In the genomic region with DNA sequence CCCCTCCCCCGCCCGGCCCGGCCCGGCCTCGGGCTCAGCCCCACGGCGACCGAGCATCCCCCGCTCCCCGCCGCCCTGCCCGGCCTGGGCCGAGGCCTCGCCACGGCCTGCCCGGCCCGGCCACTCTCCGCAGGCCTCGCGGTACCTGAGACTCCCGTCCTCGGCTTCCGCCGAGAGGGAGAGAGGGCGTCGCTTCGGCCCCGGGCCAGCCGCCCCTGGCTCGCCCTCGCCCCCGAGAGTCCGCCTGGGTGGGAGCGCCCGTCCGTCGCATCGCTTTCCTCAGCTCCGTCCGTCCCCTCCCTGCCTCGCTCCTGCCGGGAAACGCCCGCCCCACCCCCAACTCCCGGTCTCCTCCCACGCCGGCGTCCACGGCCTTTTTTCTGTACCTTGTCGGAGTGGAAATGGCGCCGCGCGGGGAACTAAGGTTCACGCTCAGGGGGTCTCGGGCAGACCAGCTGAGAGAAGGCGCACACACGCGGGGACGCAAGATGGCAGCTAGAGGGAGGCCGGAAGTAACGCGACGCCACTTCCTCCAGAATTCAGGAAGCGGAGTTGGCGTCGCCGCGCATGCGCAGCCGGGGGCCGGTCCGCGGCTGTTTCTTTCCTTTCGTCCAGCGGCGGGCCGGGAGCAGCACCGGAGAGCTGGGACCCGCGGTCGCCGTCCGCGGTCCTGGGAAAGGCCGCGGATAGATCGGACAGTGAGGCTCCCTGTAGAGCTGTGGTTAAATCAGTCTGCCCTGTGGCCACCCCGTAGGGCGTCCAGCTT, we compare ENCODE assay signal across 8 mouse cellular contexts. TPM values are rescaled to one million over a fixed set of nuclear protein-coding genes. Genes with fewer than 3 reads are reported as not detected.
A peak's percentile ranks its signal among the peaks of the same experiment; 100 is the strongest.
DNase-seq lines count a peak whose midpoint lies in the region; ATAC-seq and TF ChIP-seq lines count a peak whose summit lies in the region.

A gene (minus strand): TSS at position 527 of the 766 bp plus-strand sequence.

- no peaks in the 10 kb centered on the region for H3K27me3 ChIP-seq in CH12.LX (replicated peaks)
- H3K27me3 ChIP-seq in forebrain, embryonic 11.5 days (ENCODE audit: control insufficient read depth, insufficient read depth, low read length), result no peaks in the 10 kb centered on the region
- H3K27me3 ChIP-seq in heart, embryonic 16.5 days (ENCODE audit: control insufficient read depth, insufficient read depth, low read length), result no peaks in the 10 kb centered on the region
- no peaks in the 10 kb centered on the region for H3K27me3 ChIP-seq in liver, embryonic 15.5 days
- H3K27me3 ChIP-seq in neural tube, embryonic 12.5 days (replicated peaks), result no peaks in the 10 kb centered on the region

- H3K9me3 ChIP-seq in CH12.LX (replicated peaks; ENCODE audit: low read length), result no peaks in the 10 kb centered on the region
- no peaks in the 10 kb centered on the region for H3K9me3 ChIP-seq in forebrain, embryonic 11.5 days (ENCODE audit: control insufficient read depth, low read length)
- no peaks in the 10 kb centered on the region for H3K9me3 ChIP-seq in heart, embryonic 16.5 days (replicated peaks; ENCODE audit: control insufficient read depth, low read length)
- H3K9me3 ChIP-seq in liver, embryonic 15.5 days (replicated peaks), result no peaks in the 10 kb centered on the region
- H3K9me3 ChIP-seq in neural tube, embryonic 12.5 days, result no peaks in the 10 kb centered on the region

- TF ChIP-seq RAD21 in CH12.LX (IDR thresholded peaks at IDR 0.05; ENCODE audit: low read depth, low read length), result no peak

- H3K79me2 ChIP-seq in CH12.LX (replicated peaks; ENCODE audit: control insufficient read depth, extremely low read depth, insufficient read depth, poor library complexity, severe bottlenecking), result peaks cover 50% of the 10 kb centered on the region

- peak within 1 kb of the TSS; percentile 61 for H3K27ac ChIP-seq in CH12.LX (ENCODE audit: insufficient read depth, low read depth)
- peak within 1 kb of the TSS; percentile 84 for H3K27ac ChIP-seq in forebrain, embryonic 11.5 days (ENCODE audit: low read depth, low read length)
- peak within 1 kb of the TSS; percentile 90 for H3K27ac ChIP-seq in heart, embryonic 16.5 days (ENCODE audit: low read length)
- H3K27ac ChIP-seq in liver, embryonic 15.5 days (replicated peaks), result peak within 1 kb of the TSS; percentile 87
- peak within 1 kb of the TSS; percentile 67 for H3K27ac ChIP-seq in neural tube, embryonic 12.5 days

- TF ChIP-seq EP300 in CH12.LX (IDR thresholded peaks at IDR 0.05; ENCODE audit: low read length), result no peak

- H3K36me3 ChIP-seq in CH12.LX (replicated peaks in 1 of 2; ENCODE audit: control insufficient read depth in 1 of 2, insufficient read depth in 1 of 2, low read length in 1 of 2), result peaks cover 23 to 40% of the 10 kb centered on the region in 2 experiments
- peaks cover 9% of the 10 kb centered on the region; the same call in 1 of the 2 replicates for H3K36me3 ChIP-seq in forebrain, embryonic 11.5 days (ENCODE audit: control insufficient read depth, insufficient read depth, low read length)
- H3K36me3 ChIP-seq in heart, embryonic 16.5 days (ENCODE audit: control insufficient read depth, insufficient read depth), result peaks cover 17% of the 10 kb centered on the region
- peaks cover 26% of the 10 kb centered on the region for H3K36me3 ChIP-seq in liver, embryonic 15.5 days (replicated peaks)
- peaks cover 23% of the 10 kb centered on the region for H3K36me3 ChIP-seq in neural tube, embryonic 12.5 days

- H3K4me1 ChIP-seq in CH12.LX (ENCODE audit: control insufficient read depth in 1 of 2, insufficient read depth in 2 of 2), result peaks cover 3 to 23% of the 10 kb centered on the region in 2 experiments; a peak in 3 of 4 replicates
- H3K4me1 ChIP-seq in forebrain, embryonic 11.5 days (replicated peaks; ENCODE audit: control insufficient read depth, insufficient read depth, low read length), result peaks cover 10% of the 10 kb centered on the region; the same call in 1 of the 2 replicates
- peaks cover 19% of the 10 kb centered on the region for H3K4me1 ChIP-seq in heart, embryonic 16.5 days (ENCODE audit: control insufficient read depth, insufficient read depth, low read length)
- H3K4me1 ChIP-seq in liver, embryonic 15.5 days (replicated peaks), result peaks cover 17% of the 10 kb centered on the region
- H3K4me1 ChIP-seq in neural tube, embryonic 12.5 days, result peaks cover 12% of the 10 kb centered on the region

- ATAC-seq in forebrain, embryonic 11.5 days (replicated peaks; ENCODE audit: low FRiP score), result peak; percentile 92
- peak; percentile 92 for ATAC-seq in heart, embryonic 16.5 days (replicated peaks; ENCODE audit: extremely low read depth, insufficient read depth, low FRiP score)
- ATAC-seq in liver, embryonic 15.5 days (ENCODE audit: insufficient read depth), result peak; percentile 90
- ATAC-seq in neural tube, embryonic 12.5 days (ENCODE audit: low FRiP score, low read depth), result peak; percentile 93

- peak within 1 kb of the TSS; percentile 100 for H3K9ac ChIP-seq in CH12.LX (ENCODE audit: insufficient read depth, low read depth)
- peak within 1 kb of the TSS; percentile 83 for H3K9ac ChIP-seq in forebrain, embryonic 11.5 days (ENCODE audit: low read length)
- H3K9ac ChIP-seq in heart, embryonic 16.5 days (ENCODE audit: low read length), result peak within 1 kb of the TSS; percentile 99
- peak within 1 kb of the TSS; percentile 96 for H3K9ac ChIP-seq in liver, embryonic 15.5 days
- peak within 1 kb of the TSS; percentile 94 for H3K9ac ChIP-seq in neural tube, embryonic 12.5 days

- H3K4me2 ChIP-seq in CH12.LX (ENCODE audit: insufficient read depth, low read depth, poor library complexity, severe bottlenecking), result peak within 1 kb of the TSS; percentile 99
- peak within 1 kb of the TSS; percentile 73 for H3K4me2 ChIP-seq in forebrain, embryonic 11.5 days (ENCODE audit: low read depth, low read length, severe bottlenecking)
- peak within 1 kb of the TSS; percentile 94 for H3K4me2 ChIP-seq in heart, embryonic 16.5 days (ENCODE audit: low read depth, low read length)
- peak within 1 kb of the TSS; percentile 70 for H3K4me2 ChIP-seq in liver, embryonic 15.5 days
- H3K4me2 ChIP-seq in neural tube, embryonic 12.5 days (replicated peaks), result peak within 1 kb of the TSS; percentile 73

- under 1% methylated on average over 82 of the region's 90 CpGs for WGBS in forebrain, embryonic 11.5 days
- under 1% methylated on average over 79 of the region's 90 CpGs for WGBS in heart, embryonic 16.5 days
- under 1% methylated on average over 90 of the region's 90 CpGs for WGBS in liver, embryonic 15.5 days (ENCODE audit: insufficient replicate concordance)
- under 1% methylated on average over 77 of the region's 90 CpGs for WGBS in neural tube, embryonic 12.5 days

- DNase-seq in CH12.LX (ENCODE audit: extremely low read depth), result peak; percentile 93
- DNase-seq in c-Kit-positive CD71-positive TER-119-negative erythroid progenitor cells, embryonic 14.5 days (ENCODE audit: low read depth), result peak; percentile 87
- DNase-seq in forebrain, embryonic 11.5 days (ENCODE audit: low spot score), result peak; percentile 97
- DNase-seq in kidney, postnatal 36 days, result peak; percentile 96 to 97
- peak; percentile 91 for DNase-seq in telencephalon, adult 2 months (ENCODE audit: low read depth, low spot score)

- no peak for TF ChIP-seq CTCF in CH12.LX (conservative IDR thresholded peaks at IDR 0.05 in 1 of 2, IDR thresholded peaks at IDR 0.05 in 1 of 2; ENCODE audit: low read depth in 2 of 2, low read length in 2 of 2)

- TF ChIP-seq POLR2A in CH12.LX (IDR thresholded peaks at IDR 0.05; ENCODE audit: low read depth, low read length), result peak; percentile 93

- peak within 1 kb of the TSS; percentile 74 to 99 (median 94) for H3K4me3 ChIP-seq in CH12.LX (replicated peaks in 1 of 3; ENCODE audit: low read depth in 2 of 3, low read length in 2 of 3, poor library complexity in 1 of 3)
- peak within 1 kb of the TSS; percentile 99 for H3K4me3 ChIP-seq in forebrain, embryonic 11.5 days (ENCODE audit: low read depth, low read length)
- peak within 1 kb of the TSS; percentile 84 for H3K4me3 ChIP-seq in heart, embryonic 16.5 days (ENCODE audit: low read length)
- H3K4me3 ChIP-seq in liver, embryonic 15.5 days (replicated peaks), result peak within 1 kb of the TSS; percentile 97
- H3K4me3 ChIP-seq in neural tube, embryonic 12.5 days, result peak within 1 kb of the TSS; percentile 85

- dilution Hi-C loops in CH12.LX (cut with MboI; ENCODE audit: extremely low pct_ligation_motif_present, extremely low pct_unique_long_range_greater_than_20kb, low sequenced_read_pairs), result no loop called here

- in situ Hi-C loops in CH12.LX (cut with MboI; ENCODE audit: low pct_ligation_motif_present, low pct_unique_long_range_greater_than_20kb, low sequenced_read_pairs), result no loop called here

TF ChIP-seq in CH12.LX, 34 proteins besides CTCF, POLR2A, EP300 and RAD21 (continues in another document):
- TF ChIP-seq TCF12 (IDR thresholded peaks at IDR 0.05; ENCODE audit: low read depth, low read length) (peak; percentile 93), HCFC1 (IDR thresholded peaks at IDR 0.05; ENCODE audit: low read depth, low read length) (peak; percentile 81), MAX (IDR thresholded peaks at IDR 0.05; ENCODE audit: low read length) (peak; percentile 71; the same call in 1 of the 2 replicates), ELF1 (IDR thresholded peaks at IDR 0.05; ENCODE audit: low read depth, low read length) (peak; percentile 94), ZMIZ1 (IDR thresholded peaks at IDR 0.05; ENCODE audit: low read depth, low read length) (peak; percentile 46; the same call in 1 of the 2 replicates), MYC (IDR thresholded peaks at IDR 0.05; ENCODE audit: low read depth, low read length) (peak; percentile 64; the same call in 1 of the 2 replicates), NRF1 (IDR thresholded peaks at IDR 0.05; ENCODE audit: low read depth, low read length) (peak; percentile 90), TBP (conservative IDR thresholded peaks at IDR 0.05; ENCODE audit: low read depth, low read length) (peak; percentile 52; the same call in 1 of the 2 replicates), JUND (conservative IDR thresholded peaks at IDR 0.05; ENCODE audit: low read depth, low read length) (no peak), CHD2 (IDR thresholded peaks at IDR 0.05; ENCODE audit: low read length) (0 out of 2 replicates have a peak, but pooled peaks have one; percentile 7), ETS1 (conservative IDR thresholded peaks at IDR 0.05; ENCODE audit: low read depth, low read length) (no peak), PAX5 (IDR thresholded peaks at IDR 0.05; ENCODE audit: low read length) (no peak), ZNF384 (IDR thresholded peaks at IDR 0.05; ENCODE audit: low read depth, low read length) (no peak)

RNA-seq across cellular contexts. Expression of the gene that starts here (rescaled TPM):
- total RNA-seq in CH12.LX (2012; rRNA removed) (1,038 and 1,073 TPM in 2 replicates), CH12.LX (2014; rRNA removed) (1,568 and 1,693 TPM in 2 replicates)
- polyA plus RNA-seq in CH12.LX (2012; ENCODE audit: insufficient read length, low read depth), result 1,281 and 1,367 TPM in 2 replicates
- polyA plus RNA-seq in forebrain, embryonic 11.5 days (2014; fragmentation: Nextera tagmentation; extraction: Ambion mirVana), result 697 and 773 TPM in 2 replicates
- 361 and 369 TPM in 2 replicates for polyA plus RNA-seq in heart, embryonic 16.5 days (2015; fragmentation: Nextera tagmentation; extraction: Ambion mirVana)
- 263 and 326 TPM in 2 replicates for polyA plus RNA-seq in liver, embryonic 15.5 days (2015; fragmentation: Nextera tagmentation; extraction: Ambion mirVana)
- 648 and 669 TPM in 2 replicates for polyA plus RNA-seq in neural tube, embryonic 12.5 days (2016; fragmentation: Nextera tagmentation; extraction: Ambion mirVana)

Comparison
In these comparisons a context has a peak if more than half of its experiments do, and no peak if none do; other contexts are left out.
1. Peak in every context shown above with its lines: DNase-seq, ATAC-seq, H3K4me3 ChIP-seq and H3K27ac ChIP-seq.